Mouse (Mus musculus) embryo, embryonic 10.5 days (tissue): ENCODE data around the gene Fer1l5.

ENCODE experiments used
- DNase-seq: peaks from one replicate; pipeline ENCODE4 v3.0.0-alpha.2; 2015; ENCODE audit warnings: low spot score

The Fer1l5 gene

GRCm38 (mm10) chr1:36371934-36372845 is at the start of gene Fer1l5:
TSS of gene Fer1l5 (plus strand) at chr1:36372291.
- no peak for DNase-seq

GRCm38 (mm10) chr1:36323076-36323475 is 49.0 kb upstream of the Fer1l5 start:
- DNase-seq: peak; percentile 35

GRCm38 (mm10) chr1:36323746-36324448 is 48.2 kb upstream of the Fer1l5 start:
- DNase-seq: peak; percentile 74

GRCm38 (mm10) chr1:36325900-36326321 is 46.2 kb upstream of the Fer1l5 start:
- no peak for DNase-seq

GRCm38 (mm10) chr1:36326815-36327214 is 45.3 kb upstream of the Fer1l5 start:
- DNase-seq: no peak

GRCm38 (mm10) chr1:36331743-36332142 is 40.3 kb upstream of the Fer1l5 start:
- no peak for DNase-seq

GRCm38 (mm10) chr1:36332955-36333887 is 38.9 kb upstream of the Fer1l5 start:
- DNase-seq: no peak

GRCm38 (mm10) chr1:36342547-36342946 is 29.5 kb upstream of the Fer1l5 start:
- no peak for DNase-seq

GRCm38 (mm10) chr1:36352351-36352750 is 19.7 kb upstream of the Fer1l5 start:
- no peak for DNase-seq

- DNase-seq: no peak
These were observed 15.0 kb upstream of the Fer1l5 start for GRCm38 (mm10) chr1:36356955-36357695.

GRCm38 (mm10) chr1:36367698-36368097 is 4.4 kb upstream of the Fer1l5 start:
- DNase-seq: peak; percentile 3

- DNase-seq: peak; percentile 24
These were observed 3.8 kb upstream of the Fer1l5 start for GRCm38 (mm10) chr1:36368112-36368968.

- DNase-seq: peak; percentile 93
These were observed 3.0 kb upstream of the Fer1l5 start, which contains the start of gene Kansl3 for GRCm38 (mm10) chr1:36368969-36369645. TSS of gene Kansl3 (minus strand) at chr1:36369181.

- no peak for DNase-seq
These were observed 1.2 kb upstream of the Fer1l5 start for GRCm38 (mm10) chr1:36370918-36371317.

- no peak for DNase-seq
These were observed 6.8 kb downstream of the Fer1l5 start for GRCm38 (mm10) chr1:36378880-36379279.

- DNase-seq: no peak
These were observed 7.5 kb downstream of the Fer1l5 start for GRCm38 (mm10) chr1:36379582-36379981.

GRCm38 (mm10) chr1:36397041-36397440 is 24.9 kb downstream of the Fer1l5 start:
- DNase-seq: no peak

GRCm38 (mm10) chr1:36401509-36401908 is 29.4 kb downstream of the Fer1l5 start:
- peak; percentile 4 for DNase-seq

GRCm38 (mm10) chr1:36404531-36404930 is 32.4 kb downstream of the Fer1l5 start:
- no peak for DNase-seq

GRCm38 (mm10) chr1:36429511-36429910 is 57.4 kb downstream of the Fer1l5 start:
- no peak for DNase-seq
